Mouse (Mus musculus) ES-E14 (cell line): ENCODE results near the gene Chn1.

ENCODE experiments used
- CHD2 ChIP-seq: IDR thresholded peaks from 2 replicates; pipeline ENCODE4 v1.6.1; 2014; ENCODE audit warnings: mild to moderate bottlenecking, low read depth, low read length, inconsistent platforms
- MAFK ChIP-seq: IDR thresholded peaks from 2 replicates; pipeline ENCODE4 v1.6.1; 2014; ENCODE audit warnings: mild to moderate bottlenecking, low read depth, low read length, inconsistent platforms; ENCODE audit not compliant: insufficient read depth
- ZC3H11A ChIP-seq: IDR thresholded peaks from 2 replicates; pipeline ENCODE4 v1.6.1; 2012; ENCODE audit warnings: low read depth, mild to moderate bottlenecking, inconsistent platforms, low read length, borderline replicate concordance

- TF ChIP-seq ZC3H11A (0 out of 2 replicates have a peak, but pooled peaks have one; percentile 30), CHD2 (no peak), MAFK (no peak)
Observed at GRCm38 (mm10) chr2:73572539-73573372, 202.4 kb downstream of the Chn1 start.
